Mouse (Mus musculus): ENCODE results near the gene Grip1. TPM values are rescaled to one million over a fixed set of nuclear protein-coding genes. Genes with fewer than 3 reads are reported as not detected.

Grip1 gene
- polyA plus RNA-seq, 1 experiment from 2014 or later = 17.8 TPM

DNA sequence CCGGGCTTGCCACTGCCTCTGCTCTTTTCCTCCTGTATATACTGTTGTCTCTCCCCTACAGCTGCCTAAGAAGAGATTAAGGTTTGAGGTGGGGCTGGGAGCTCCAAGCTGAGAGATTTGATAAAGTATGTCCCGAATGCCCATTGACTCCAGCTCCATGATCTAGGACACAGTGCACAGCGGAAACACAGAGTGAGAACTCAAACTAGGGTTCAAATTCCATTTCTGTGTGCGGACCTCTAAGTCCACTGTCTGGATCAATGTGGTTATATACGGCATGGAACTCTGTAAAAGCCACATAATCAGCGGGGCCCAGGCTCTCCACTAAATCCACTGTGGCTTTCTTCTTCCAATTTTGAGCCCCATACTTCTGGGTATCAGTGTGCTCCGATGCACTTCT lies 26.0 kb upstream of the Grip1 start:
- H3K36me3 ChIP-seq (ENCODE audit: control insufficient read depth, insufficient read depth, low read length) = no peaks in the 10 kb centered on the region
- WGBS = 88% methylated on average over 7 of the region's 7 CpGs
- H3K9me3 ChIP-seq (ENCODE audit: control insufficient read depth, low read length) = no peaks in the 10 kb centered on the region
- H3K4me1 ChIP-seq (ENCODE audit: control insufficient read depth, insufficient read depth, low read length) = no peaks in the 10 kb centered on the region
- DNase-seq = no peak
- no peaks in the 10 kb centered on the region for H3K27me3 ChIP-seq (ENCODE audit: control insufficient read depth, insufficient read depth, low read length)
- H3K4me3 ChIP-seq (replicated peaks; ENCODE audit: low read depth, low read length) = no peak overlapping the region
- H3K27ac ChIP-seq (replicated peaks; ENCODE audit: low read depth, low read length) = no peak overlapping the region
- H3K9ac ChIP-seq (replicated peaks; ENCODE audit: low read length) = no peak overlapping the region
- no peak overlapping the region for H3K4me2 ChIP-seq (ENCODE audit: low read length)
- no peak for ATAC-seq (ENCODE audit: low FRiP score, low TSS enrichment)

GRCm38 (mm10) chr10:119428106-119428505 lies 25.5 kb upstream of the Grip1 start:
- no peaks in the 10 kb centered on the region for H3K27me3 ChIP-seq (ENCODE audit: control insufficient read depth, insufficient read depth, low read length)
- 57% methylated on average over 7 of the region's 7 CpGs for WGBS
- no peak overlapping the region for H3K4me2 ChIP-seq (ENCODE audit: low read length)
- H3K27ac ChIP-seq (replicated peaks; ENCODE audit: low read depth, low read length) = no peak overlapping the region
- H3K9me3 ChIP-seq (ENCODE audit: control insufficient read depth, low read length) = no peaks in the 10 kb centered on the region
- no peak overlapping the region for H3K9ac ChIP-seq (replicated peaks; ENCODE audit: low read length)
- DNase-seq (no peak), ATAC-seq (ENCODE audit: low FRiP score, low TSS enrichment) (no peak)
- H3K4me3 ChIP-seq (replicated peaks; ENCODE audit: low read depth, low read length) = no peak overlapping the region
- H3K36me3 ChIP-seq (ENCODE audit: control insufficient read depth, insufficient read depth, low read length) = no peaks in the 10 kb centered on the region
- no peaks in the 10 kb centered on the region for H3K4me1 ChIP-seq (ENCODE audit: control insufficient read depth, insufficient read depth, low read length)

DNA sequence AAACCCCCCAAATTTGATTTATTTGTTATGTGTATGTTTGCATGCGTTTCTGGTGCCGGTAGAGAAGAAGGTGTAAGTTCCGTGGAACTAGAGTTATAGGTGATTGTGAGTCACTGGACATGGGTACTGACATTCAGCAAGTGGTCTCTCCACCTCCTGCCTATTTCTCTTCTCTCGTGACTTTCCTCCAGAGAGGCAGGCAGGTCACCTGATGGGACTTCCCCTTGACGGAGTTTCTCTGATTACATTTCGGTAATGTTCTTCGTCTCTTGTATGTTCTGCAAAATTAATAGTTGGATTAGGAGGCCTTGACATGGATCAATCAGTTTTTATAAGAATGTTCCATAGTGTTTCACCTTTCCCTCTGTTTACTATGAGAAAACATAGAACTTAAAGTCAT lies 23.4 kb upstream of the Grip1 start:
- ATAC-seq (ENCODE audit: low FRiP score, low TSS enrichment) = no peak
- Histone ChIP-seq H3K27ac (replicated peaks; ENCODE audit: low read depth, low read length) (no peak overlapping the region), H3K27me3 (ENCODE audit: control insufficient read depth, insufficient read depth, low read length) (no peaks in the 10 kb centered on the region), H3K4me3 (replicated peaks; ENCODE audit: low read depth, low read length) (no peak overlapping the region), H3K4me1 (ENCODE audit: control insufficient read depth, insufficient read depth, low read length) (no peaks in the 10 kb centered on the region), H3K9me3 (ENCODE audit: control insufficient read depth, low read length) (no peaks in the 10 kb centered on the region), H3K9ac (replicated peaks; ENCODE audit: low read length) (no peak overlapping the region), H3K4me2 (ENCODE audit: low read length) (no peak overlapping the region), H3K36me3 (ENCODE audit: control insufficient read depth, insufficient read depth, low read length) (no peaks in the 10 kb centered on the region)
- no peak for DNase-seq
- 84% methylated on average over 7 of the region's 7 CpGs for WGBS

- ATAC-seq (ENCODE audit: low FRiP score, low TSS enrichment) (no peak), DNase-seq (no peak)
- no peak overlapping the region for H3K4me2 ChIP-seq (ENCODE audit: low read length)
- no peak overlapping the region for H3K27ac ChIP-seq (replicated peaks; ENCODE audit: low read depth, low read length)
- no peaks in the 10 kb centered on the region for H3K36me3 ChIP-seq (ENCODE audit: control insufficient read depth, insufficient read depth, low read length)
- no peaks in the 10 kb centered on the region for H3K9me3 ChIP-seq (ENCODE audit: control insufficient read depth, low read length)
- no peaks in the 10 kb centered on the region for H3K4me1 ChIP-seq (ENCODE audit: control insufficient read depth, insufficient read depth, low read length)
- 48% methylated on average over 6 of the region's 6 CpGs for WGBS
- H3K4me3 ChIP-seq (replicated peaks; ENCODE audit: low read depth, low read length) = no peak overlapping the region
- H3K27me3 ChIP-seq (ENCODE audit: control insufficient read depth, insufficient read depth, low read length) = no peaks in the 10 kb centered on the region
- no peak overlapping the region for H3K9ac ChIP-seq (replicated peaks; ENCODE audit: low read length)
These were observed 21.8 kb upstream of the Grip1 start for GRCm38 (mm10) chr10:119431801-119432200.

DNA sequence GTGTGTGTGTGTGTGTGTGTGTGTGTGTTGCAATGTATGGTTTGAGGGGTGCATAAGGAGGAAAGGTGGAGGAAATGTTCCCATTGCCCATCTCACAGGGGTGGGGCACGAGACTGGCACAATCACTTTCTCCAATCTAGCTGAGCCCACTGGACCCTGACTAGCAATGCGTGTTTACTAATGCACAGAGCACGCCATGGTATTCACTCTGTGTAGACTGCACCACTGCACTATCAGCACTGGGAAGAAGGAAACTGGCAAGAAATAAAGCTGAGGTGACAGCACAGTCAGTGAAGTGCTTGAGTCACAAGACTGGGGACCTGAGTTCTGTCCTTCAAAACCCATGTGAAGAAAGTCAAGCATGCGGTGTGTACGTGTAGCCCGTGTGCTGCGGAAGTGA lies 17.8 kb upstream of the Grip1 start:
- H3K36me3 ChIP-seq (ENCODE audit: control insufficient read depth, insufficient read depth, low read length) = no peaks in the 10 kb centered on the region
- WGBS = 94% methylated on average over 7 of the region's 7 CpGs
- no peak for ATAC-seq (ENCODE audit: low FRiP score, low TSS enrichment)
- no peak overlapping the region for H3K4me3 ChIP-seq (replicated peaks; ENCODE audit: low read depth, low read length)
- H3K4me2 ChIP-seq (ENCODE audit: low read length) = no peak overlapping the region
- no peak overlapping the region for H3K9ac ChIP-seq (replicated peaks; ENCODE audit: low read length)
- no peaks in the 10 kb centered on the region for H3K9me3 ChIP-seq (ENCODE audit: control insufficient read depth, low read length)
- H3K27me3 ChIP-seq (ENCODE audit: control insufficient read depth, insufficient read depth, low read length) = no peaks in the 10 kb centered on the region
- no peak for DNase-seq
- H3K27ac ChIP-seq (replicated peaks; ENCODE audit: low read depth, low read length) = no peak overlapping the region
- no peaks in the 10 kb centered on the region for H3K4me1 ChIP-seq (ENCODE audit: control insufficient read depth, insufficient read depth, low read length)

- WGBS = 84% methylated on average over 3 of the region's 3 CpGs
- no peak overlapping the region for H3K27ac ChIP-seq (replicated peaks; ENCODE audit: low read depth, low read length)
These were observed 16.3 kb upstream of the Grip1 start for GRCm38 (mm10) chr10:119437319-119437718.

GRCm38 (mm10) chr10:119441743-119442142 lies 11.9 kb upstream of the Grip1 start:
- WGBS = 30% methylated on average over 6 of the region's 6 CpGs

More at GRCm38 (mm10) chr10:119437319-119437718, 16.3 kb upstream of the Grip1 start:
- ATAC-seq (ENCODE audit: low FRiP score, low TSS enrichment) (no peak), DNase-seq (no peak)
- H3K27me3 ChIP-seq (ENCODE audit: control insufficient read depth, insufficient read depth, low read length) = no peaks in the 10 kb centered on the region
- H3K4me2 ChIP-seq (ENCODE audit: low read length) = no peak overlapping the region
- no peaks in the 10 kb centered on the region for H3K36me3 ChIP-seq (ENCODE audit: control insufficient read depth, insufficient read depth, low read length)
- H3K9me3 ChIP-seq (ENCODE audit: control insufficient read depth, low read length) = no peaks in the 10 kb centered on the region
- H3K9ac ChIP-seq (replicated peaks; ENCODE audit: low read length) = no peak overlapping the region
- no peaks in the 10 kb centered on the region for H3K4me1 ChIP-seq (ENCODE audit: control insufficient read depth, insufficient read depth, low read length)
- no peak overlapping the region for H3K4me3 ChIP-seq (replicated peaks; ENCODE audit: low read depth, low read length)

DNA sequence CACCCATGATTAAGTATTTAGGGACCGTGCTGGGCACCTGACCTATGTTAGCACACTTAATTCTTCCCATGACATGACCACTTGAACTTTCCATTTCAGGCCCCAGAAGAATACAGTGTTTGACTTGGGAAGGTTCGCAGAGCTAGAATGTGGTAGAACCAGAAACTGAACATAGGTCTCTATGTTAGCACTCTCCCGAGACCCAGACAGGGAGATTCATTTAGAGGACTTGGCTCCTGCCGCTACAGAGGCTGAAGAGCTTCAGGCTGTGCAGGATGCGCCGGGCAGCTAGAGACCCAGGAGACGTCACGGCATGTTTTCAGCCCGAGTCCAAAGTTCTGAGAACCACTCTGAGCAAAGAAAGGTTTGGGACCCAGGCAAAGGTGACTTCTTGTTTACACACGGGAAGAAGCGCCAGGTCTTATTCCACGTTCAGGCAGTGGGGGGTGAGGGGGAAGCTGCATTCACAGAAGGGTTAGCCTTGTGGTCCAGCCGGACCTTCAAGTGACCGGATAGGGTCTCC lies 6.2 kb upstream of the Grip1 start:
- Histone ChIP-seq H3K9ac (replicated peaks; ENCODE audit: low read length) (no peak overlapping the region), H3K36me3 (ENCODE audit: control insufficient read depth, insufficient read depth, low read length) (no peaks in the 10 kb centered on the region), H3K4me3 (replicated peaks; ENCODE audit: low read depth, low read length) (no peak overlapping the region), H3K27ac (replicated peaks; ENCODE audit: low read depth, low read length) (no peak overlapping the region), H3K9me3 (ENCODE audit: control insufficient read depth, low read length) (no peaks in the 10 kb centered on the region), H3K4me2 (ENCODE audit: low read length) (no peak overlapping the region), H3K4me1 (ENCODE audit: control insufficient read depth, insufficient read depth, low read length) (0 out of 2 replicates have a peak, but pooled peaks cover 2% of the 10 kb centered on the region), H3K27me3 (ENCODE audit: control insufficient read depth, insufficient read depth, low read length) (no peaks in the 10 kb centered on the region)
- WGBS = 84% methylated on average over 14 of the region's 14 CpGs
- no peak for ATAC-seq (ENCODE audit: low FRiP score, low TSS enrichment)
- no peak for DNase-seq

More at GRCm38 (mm10) chr10:119441743-119442142, 11.9 kb upstream of the Grip1 start:
- H3K9ac ChIP-seq (replicated peaks; ENCODE audit: low read length) = no peak overlapping the region
- 0 out of 2 replicates have a peak, but pooled peaks cover 4% of the 10 kb centered on the region for H3K4me1 ChIP-seq (ENCODE audit: control insufficient read depth, insufficient read depth, low read length)
- H3K9me3 ChIP-seq (ENCODE audit: control insufficient read depth, low read length) = no peaks in the 10 kb centered on the region
- H3K4me2 ChIP-seq (ENCODE audit: low read length) = no peak overlapping the region
- H3K27ac ChIP-seq (replicated peaks; ENCODE audit: low read depth, low read length) = no peak overlapping the region
- no peaks in the 10 kb centered on the region for H3K27me3 ChIP-seq (ENCODE audit: control insufficient read depth, insufficient read depth, low read length)
- no peak overlapping the region for H3K4me3 ChIP-seq (replicated peaks; ENCODE audit: low read depth, low read length)
- ATAC-seq (ENCODE audit: low FRiP score, low TSS enrichment) = no peak
- H3K36me3 ChIP-seq (ENCODE audit: control insufficient read depth, insufficient read depth, low read length) = no peaks in the 10 kb centered on the region
- no peak for DNase-seq

DNA sequence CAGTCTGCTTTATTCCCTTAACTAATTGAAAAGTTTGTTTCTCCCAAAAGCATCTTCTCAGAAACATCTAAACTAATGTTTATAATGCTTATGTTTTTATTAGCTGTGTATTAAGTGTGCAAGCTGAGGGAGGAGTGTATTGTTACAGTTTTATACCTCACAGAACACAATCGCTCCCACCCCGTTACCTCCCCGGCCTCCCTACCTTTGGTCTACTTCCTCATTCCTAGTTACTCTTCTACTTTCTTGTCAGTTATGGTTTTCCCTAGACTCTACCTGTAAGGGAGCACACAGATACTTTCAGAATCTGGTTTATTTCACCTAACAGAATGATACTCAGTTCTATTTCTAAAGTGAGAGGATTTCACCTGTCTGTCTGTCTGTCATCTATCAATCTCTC lies 5.7 kb upstream of the Grip1 start:
- DNase-seq = no peak
- no peak for ATAC-seq (ENCODE audit: low FRiP score, low TSS enrichment)
- Histone ChIP-seq H3K27me3 (ENCODE audit: control insufficient read depth, insufficient read depth, low read length) (no peaks in the 10 kb centered on the region), H3K9me3 (ENCODE audit: control insufficient read depth, low read length) (no peaks in the 10 kb centered on the region), H3K4me3 (replicated peaks; ENCODE audit: low read depth, low read length) (no peak overlapping the region), H3K36me3 (ENCODE audit: control insufficient read depth, insufficient read depth, low read length) (no peaks in the 10 kb centered on the region), H3K4me1 (ENCODE audit: control insufficient read depth, insufficient read depth, low read length) (peaks cover 4% of the 10 kb centered on the region; the same call in 1 of the 2 replicates), H3K27ac (replicated peaks; ENCODE audit: low read depth, low read length) (no peak overlapping the region), H3K4me2 (ENCODE audit: low read length) (no peak overlapping the region), H3K9ac (replicated peaks; ENCODE audit: low read length) (no peak overlapping the region)
- WGBS = 97% methylated on average over 3 of the region's 3 CpGs
